Mouse (Mus musculus) frontal cortex, adult (tissue): ENCODE results near the gene Mrpl11.
"Not testable (repeated sequence)": the region's sequence is repeated elsewhere in the genome, so short reads cannot be mapped to it uniquely, and the experiment has no call there.

Experiments
- ATAC-seq: cut with Nextera tagmentation; 2 replicates; pipeline ENCODE4 v1.9.2; 2017; ENCODE audit warnings: mild to moderate bottlenecking, moderate library complexity, mixed read lengths; ENCODE audit not compliant: low TSS enrichment

Gene Mrpl11

GRCm38 (mm10) chr19:4992904-4993303 lies 31.0 kb downstream of the Mrpl11 start:
- ATAC-seq = peak; percentile 27; the same call in 1 of the 2 replicates

- ATAC-seq = peak; percentile 42
Measured at GRCm38 (mm10) chr19:4994043-4994442, 32.1 kb downstream of the Mrpl11 start.

- peak; percentile 48; the same call in 1 of the 2 replicates for ATAC-seq
Measured at GRCm38 (mm10) chr19:4999445-5000140, 37.6 kb downstream of the Mrpl11 start.

GRCm38 (mm10) chr19:5001666-5002406 lies 39.9 kb downstream of the Mrpl11 start:
- ATAC-seq = peak; percentile 96

GRCm38 (mm10) chr19:5003644-5004043 lies 41.7 kb downstream of the Mrpl11 start:
- ATAC-seq = not testable (repeated sequence)

GRCm38 (mm10) chr19:5004925-5005324 lies 43.0 kb downstream of the Mrpl11 start:
- ATAC-seq = no peak

- ATAC-seq = no peak
Measured at GRCm38 (mm10) chr19:5013138-5013537, 51.2 kb downstream of the Mrpl11 start.

GRCm38 (mm10) chr19:5014961-5015398 lies 53.0 kb downstream of the Mrpl11 start:
- no peak for ATAC-seq

GRCm38 (mm10) chr19:5016221-5016742 lies 54.3 kb downstream of the Mrpl11 start:
- ATAC-seq = no peak
